Mouse (Mus musculus): Measurements from ENCODE around the gene Mtr.

- TF ChIP-seq CTCF (IDR thresholded peaks at IDR 0.05; ENCODE audit: control insufficient read depth, insufficient read depth, insufficient replicate concordance, low read depth, low read length), result no peak
- no peak for TF ChIP-seq POLR2A (IDR thresholded peaks at IDR 0.05; ENCODE audit: control insufficient read depth, low read depth, low read length)
Observed at GRCm38 (mm10) chr13:12166386-12166785, 91.5 kb downstream of the Mtr start.

All from testis, adult 2 months (tissue).